Mouse (Mus musculus): ENCODE measurements around the gene Hs6st2.

DNA sequence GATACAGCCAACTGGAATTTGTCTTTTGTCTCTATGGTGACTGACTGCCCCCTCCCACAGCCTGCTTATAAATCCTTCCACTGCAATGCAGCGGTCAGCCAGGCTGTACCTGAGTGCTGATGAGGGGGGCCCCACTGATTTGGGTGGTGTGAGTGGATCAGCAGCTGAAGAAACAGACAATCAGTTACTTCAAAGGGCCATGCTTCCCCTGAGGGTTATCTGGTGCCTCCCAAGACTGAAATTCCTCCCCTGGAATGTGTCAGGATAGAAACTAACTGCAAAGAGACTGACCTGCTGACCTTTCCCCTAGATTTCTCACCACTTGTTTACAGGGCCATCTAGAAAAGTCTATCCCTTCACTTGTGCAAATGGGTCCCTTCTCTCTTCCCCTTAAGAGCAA is 166.8 kb downstream of the Hs6st2 start:
- TF ChIP-seq POLR2A (IDR thresholded peaks at IDR 0.05; ENCODE audit: low read depth, low read length) (no peak), CTCF (IDR thresholded peaks at IDR 0.05; ENCODE audit: extremely low read depth, insufficient read length, insufficient replicate concordance, low read depth, low read length) (no peak)
